Mouse (Mus musculus): ENCODE results near the gene Slc19a2. TPM values are rescaled to one million over a fixed set of nuclear protein-coding genes. Genes with fewer than 3 reads are reported as not detected.

Slc19a2 gene
- 7.2 and 7.4 TPM in 2 replicates for polyA plus RNA-seq (2012; rRNA removed)

GRCm38 (mm10) chr1:164248465-164249331 is at the start of gene Slc19a2:
TSS of gene Slc19a2 (plus strand) at chr1:164249046.
- TF ChIP-seq CTCF (IDR thresholded peaks at IDR 0.05; ENCODE audit: extremely low read depth, insufficient read length, insufficient replicate concordance, low read depth, low read length) (no peak), POLR2A (IDR thresholded peaks at IDR 0.05; ENCODE audit: low read depth, low read length) (peak; percentile 73)
- Histone ChIP-seq H3K4me3 (ENCODE audit: low read depth, low read length) (peak within 1 kb of the TSS; percentile 84), H3K36me3 (ENCODE audit: control insufficient read depth, insufficient read depth, low read length) (no peaks in the 10 kb centered on the region), H3K27ac (ENCODE audit: insufficient read depth, low read depth, low read length) (peak within 1 kb of the TSS; percentile 95), H3K27me3 (ENCODE audit: control insufficient read depth, insufficient read depth, low read length) (no peaks in the 10 kb centered on the region), H3K4me1 (ENCODE audit: control insufficient read depth, insufficient read depth, insufficient read length, low read length) (peaks cover 8% of the 10 kb centered on the region; the same call in 1 of the 2 replicates)
- under 1% methylated on average over 78 of the region's 79 CpGs for WGBS

GRCm38 (mm10) chr1:164199551-164199950 is 49.3 kb upstream of the Slc19a2 start:
- Histone ChIP-seq H3K27me3 (ENCODE audit: control insufficient read depth, insufficient read depth, low read length) (no peaks in the 10 kb centered on the region), H3K4me1 (ENCODE audit: control insufficient read depth, insufficient read depth, insufficient read length, low read length) (peaks cover 2% of the 10 kb centered on the region; the same call in 1 of the 2 replicates), H3K4me3 (ENCODE audit: low read depth, low read length) (no peak overlapping the region), H3K27ac (ENCODE audit: insufficient read depth, low read depth, low read length) (no peak overlapping the region), H3K36me3 (ENCODE audit: control insufficient read depth, insufficient read depth, low read length) (no peaks in the 10 kb centered on the region)
- TF ChIP-seq CTCF (IDR thresholded peaks at IDR 0.05; ENCODE audit: extremely low read depth, insufficient read length, insufficient replicate concordance, low read depth, low read length) (no peak), POLR2A (IDR thresholded peaks at IDR 0.05; ENCODE audit: low read depth, low read length) (no peak)
- 92% methylated on average over 4 of the region's 4 CpGs for WGBS

- TF ChIP-seq CTCF (IDR thresholded peaks at IDR 0.05; ENCODE audit: extremely low read depth, insufficient read length, insufficient replicate concordance, low read depth, low read length) (no peak), POLR2A (IDR thresholded peaks at IDR 0.05; ENCODE audit: low read depth, low read length) (no peak)
- 11% methylated on average over 2 of the region's 2 CpGs for WGBS
- no peak overlapping the region for H3K4me3 ChIP-seq (ENCODE audit: low read depth, low read length)
- H3K4me1 ChIP-seq (ENCODE audit: control insufficient read depth, insufficient read depth, insufficient read length, low read length): peaks cover 11% of the 10 kb centered on the region; the same call in 1 of the 2 replicates
- no peaks in the 10 kb centered on the region for H3K36me3 ChIP-seq (ENCODE audit: control insufficient read depth, insufficient read depth, low read length)
- H3K27me3 ChIP-seq (ENCODE audit: control insufficient read depth, insufficient read depth, low read length): no peaks in the 10 kb centered on the region
- no peak overlapping the region for H3K27ac ChIP-seq (ENCODE audit: insufficient read depth, low read depth, low read length)
These were observed 40.4 kb upstream of the Slc19a2 start for GRCm38 (mm10) chr1:164208437-164208836.

DNA sequence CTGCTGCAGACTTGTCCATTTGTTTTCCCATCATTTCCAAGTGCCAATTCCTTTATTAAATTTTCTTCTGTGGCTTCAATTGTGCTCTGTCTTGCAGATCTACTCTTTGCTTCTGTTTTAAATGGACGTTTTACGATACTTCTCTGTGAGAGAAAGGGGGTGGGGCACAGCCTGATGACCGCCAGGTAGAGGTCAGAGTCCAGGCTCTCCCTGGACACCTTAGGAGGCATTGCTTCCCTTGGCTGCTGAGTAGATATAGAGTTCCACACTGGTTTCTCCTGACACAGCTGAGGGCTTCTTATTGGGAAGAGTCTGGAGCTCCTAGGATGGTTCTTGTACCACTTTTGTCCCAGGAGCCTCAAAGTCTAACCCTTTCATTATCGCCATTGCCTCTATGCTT is 37.9 kb upstream of the Slc19a2 start:
- WGBS: 32% methylated on average over 4 of the region's 4 CpGs
- no peak for TF ChIP-seq CTCF (IDR thresholded peaks at IDR 0.05; ENCODE audit: extremely low read depth, insufficient read length, insufficient replicate concordance, low read depth, low read length)
- TF ChIP-seq POLR2A (IDR thresholded peaks at IDR 0.05; ENCODE audit: low read depth, low read length): no peak
- peak overlapping the region; percentile 37; the same call in 1 of the 2 replicates for H3K27ac ChIP-seq (ENCODE audit: insufficient read depth, low read depth, low read length)

GRCm38 (mm10) chr1:164212686-164213085 is 36.2 kb upstream of the Slc19a2 start:
- H3K4me1 ChIP-seq (ENCODE audit: control insufficient read depth, insufficient read depth, insufficient read length, low read length): peaks cover 19% of the 10 kb centered on the region; the same call in 1 of the 2 replicates
- H3K4me3 ChIP-seq (ENCODE audit: low read depth, low read length): no peak overlapping the region
- H3K27me3 ChIP-seq (ENCODE audit: control insufficient read depth, insufficient read depth, low read length): no peaks in the 10 kb centered on the region
- peak overlapping the region; percentile 74; the same call in 1 of the 2 replicates for H3K27ac ChIP-seq (ENCODE audit: insufficient read depth, low read depth, low read length)
- 36% methylated on average over 8 of the region's 8 CpGs for WGBS
- TF ChIP-seq CTCF (IDR thresholded peaks at IDR 0.05; ENCODE audit: extremely low read depth, insufficient read length, insufficient replicate concordance, low read depth, low read length) (no peak), POLR2A (IDR thresholded peaks at IDR 0.05; ENCODE audit: low read depth, low read length) (no peak)
- H3K36me3 ChIP-seq (ENCODE audit: control insufficient read depth, insufficient read depth, low read length): no peaks in the 10 kb centered on the region

More for the DNA sequence above, 37.9 kb upstream of the Slc19a2 start:
- no peaks in the 10 kb centered on the region for H3K36me3 ChIP-seq (ENCODE audit: control insufficient read depth, insufficient read depth, low read length)
- H3K4me1 ChIP-seq (ENCODE audit: control insufficient read depth, insufficient read depth, insufficient read length, low read length): peaks cover 17% of the 10 kb centered on the region; the same call in 1 of the 2 replicates
- H3K27me3 ChIP-seq (ENCODE audit: control insufficient read depth, insufficient read depth, low read length): no peaks in the 10 kb centered on the region
- H3K4me3 ChIP-seq (ENCODE audit: low read depth, low read length): no peak overlapping the region

DNA sequence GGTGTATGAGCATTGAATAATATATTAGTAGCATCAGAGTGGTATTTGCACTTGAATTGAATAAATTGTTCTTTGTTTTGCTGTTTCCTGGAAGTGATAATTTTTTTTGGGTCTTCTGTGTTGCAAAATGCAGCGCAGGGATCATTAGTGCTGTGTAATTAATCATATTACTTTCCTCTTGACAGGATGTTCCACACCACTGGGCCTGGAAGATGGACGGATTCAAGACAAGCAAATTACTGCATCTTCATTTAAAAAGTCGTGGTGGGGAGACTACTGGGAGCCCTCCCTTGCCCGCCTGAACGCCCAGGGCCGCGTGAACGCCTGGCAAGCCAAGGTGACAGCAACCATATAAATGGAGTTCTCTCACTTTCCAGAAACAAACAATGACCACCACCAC is 34.7 kb upstream of the Slc19a2 start:
- TF ChIP-seq POLR2A (IDR thresholded peaks at IDR 0.05; ENCODE audit: low read depth, low read length): no peak
- no peak for TF ChIP-seq CTCF (IDR thresholded peaks at IDR 0.05; ENCODE audit: extremely low read depth, insufficient read length, insufficient replicate concordance, low read depth, low read length)
- no peaks in the 10 kb centered on the region for H3K36me3 ChIP-seq (ENCODE audit: control insufficient read depth, insufficient read depth, low read length)
- 75% methylated on average over 8 of the region's 8 CpGs for WGBS

DNA sequence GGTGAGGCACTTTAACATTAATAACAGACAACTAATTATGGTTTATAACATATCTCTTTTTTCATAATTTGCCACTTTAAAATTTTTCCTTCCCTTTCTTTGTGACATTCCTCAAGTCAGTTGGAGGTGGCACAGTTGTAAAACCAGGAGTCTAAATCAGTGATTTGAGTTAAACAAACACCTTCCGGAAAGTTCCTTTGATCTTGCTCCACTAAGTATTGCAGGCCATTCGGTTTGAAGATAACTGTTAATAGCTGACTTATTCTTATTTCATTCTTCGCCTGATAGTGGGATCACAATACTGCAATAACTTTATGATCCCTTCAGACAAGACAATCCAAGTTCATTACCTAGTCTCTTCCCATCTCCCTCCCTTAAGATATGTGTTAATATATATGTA is 33.7 kb upstream of the Slc19a2 start:
- TF ChIP-seq CTCF (IDR thresholded peaks at IDR 0.05; ENCODE audit: extremely low read depth, insufficient read length, insufficient replicate concordance, low read depth, low read length) (no peak), POLR2A (IDR thresholded peaks at IDR 0.05; ENCODE audit: low read depth, low read length) (no peak)
- Histone ChIP-seq H3K36me3 (ENCODE audit: control insufficient read depth, insufficient read depth, low read length) (no peaks in the 10 kb centered on the region), H3K27me3 (ENCODE audit: control insufficient read depth, insufficient read depth, low read length) (no peaks in the 10 kb centered on the region), H3K4me3 (ENCODE audit: low read depth, low read length) (no peak overlapping the region), H3K4me1 (ENCODE audit: control insufficient read depth, insufficient read depth, insufficient read length, low read length) (peaks cover 16% of the 10 kb centered on the region; the same call in 1 of the 2 replicates), H3K27ac (ENCODE audit: insufficient read depth, low read depth, low read length) (no peak overlapping the region)
- WGBS: 25% methylated on average over 3 of the region's 3 CpGs

More for the DNA sequence above, 34.7 kb upstream of the Slc19a2 start:
- Histone ChIP-seq H3K4me1 (ENCODE audit: control insufficient read depth, insufficient read depth, insufficient read length, low read length) (peaks cover 19% of the 10 kb centered on the region; the same call in 1 of the 2 replicates), H3K4me3 (ENCODE audit: low read depth, low read length) (no peak overlapping the region), H3K27ac (ENCODE audit: insufficient read depth, low read depth, low read length) (no peak overlapping the region), H3K27me3 (ENCODE audit: control insufficient read depth, insufficient read depth, low read length) (no peaks in the 10 kb centered on the region)
